Mouse (Mus musculus) forebrain, postnatal 0 days (tissue): ENCODE measurements around the gene Rps2. TPM values are rescaled to one million over a fixed set of nuclear protein-coding genes. Genes with fewer than 3 reads are reported as not detected.

Experiments
- ATAC-seq: fragments of 200-750 bp; cut with Nextera tagmentation; 2 replicates; pipeline ENCODE4 v1.8.0; 2017; ENCODE audit warnings: mild to moderate bottlenecking, moderate library complexity
- DNase-seq: peaks from one replicate; pipeline ENCODE4 v3.0.0-alpha.2; 2015
- H3K27ac ChIP-seq: fragments of 300-500 bp; sonication (generic); 2 replicates; pipeline ENCODE4 v1.5.1; 2014; ENCODE audit warnings: low read depth, mild to moderate bottlenecking, antibody characterized with exemption, low read length, moderate library complexity, mixed read lengths
- H3K27me3 ChIP-seq: fragments of 300-500 bp; sonication (generic); 2 replicates; pipeline ENCODE4 v1.6.1; 2014; ENCODE audit warnings: mild to moderate bottlenecking, low read length, mixed read lengths; ENCODE audit not compliant: insufficient read depth
- H3K36me3 ChIP-seq: fragments of 300-500 bp; sonication (generic); 2 replicates; pipeline ENCODE4 v1.6.1; 2014; ENCODE audit warnings: mild to moderate bottlenecking, moderate library complexity; ENCODE audit not compliant: insufficient read depth
- H3K4me1 ChIP-seq: fragments of 300-500 bp; sonication (generic); 2 replicates; pipeline ENCODE4 v1.6.1; 2014; ENCODE audit warnings: antibody characterized with exemption; ENCODE audit not compliant: insufficient read depth
- H3K4me2 ChIP-seq: fragments of 300-500 bp; sonication (generic); 2 replicates; pipeline ENCODE4 v1.6.1; 2014; ENCODE audit warnings: low read depth, mild to moderate bottlenecking, moderate library complexity
- H3K4me3 ChIP-seq: fragments of 300-500 bp; sonication (generic); 2 replicates; pipeline ENCODE4 v1.5.1; 2014; ENCODE audit warnings: low read depth, low read length, mixed read lengths
- H3K9ac ChIP-seq: fragments of 300-500 bp; sonication (generic); 2 replicates; pipeline ENCODE4 v1.6.1; 2014; ENCODE audit warnings: mild to moderate bottlenecking
- H3K9me3 ChIP-seq: fragments of 300-500 bp; sonication (generic); 2 replicates; pipeline ENCODE4 v1.6.1; 2016; ENCODE audit warnings: low read length
- CTCF ChIP-seq: sonication (generic); IDR thresholded peaks from 2 replicates; pipeline ENCODE4 v1.5.1; 2016; ENCODE audit warnings: antibody characterized with exemption, control low read depth, low read depth
- WGBS: fragments of 180-500 bp; shearing (Covaris S2); extraction: QIAGEN DNeasy Blood & Tissue Kit; methylation state at CpG from one replicate; pipeline ENCODE4 v1.1.7; 2014; 5-methylcytosine and 5-hydroxymethylcytosine counted together
- polyA plus RNA-seq: library from polyadenylated mRNA; unstranded; fragments of >200 nt; fragmentation: Nextera tagmentation; extraction: Ambion mirVana; gene quantifications from 2 replicates; pipeline ENCODE4 v1.2.1, GENCODE M21; 2015
- total RNA-seq: library from RNA; depleted of rRNA; stranded (reverse); fragments of >200 nt; gene quantifications from 2 replicates; pipeline ENCODE4 v1.2.3, GENCODE M21; 2014; rRNA removed

The Rps2 gene
- total and polyA plus RNA-seq, 2 experiments from 2014 or later: 884 to 2,317 TPM

- Histone ChIP-seq H3K4me3 (peak within 1 kb of the TSS; percentile 37), H3K4me1 (peaks cover 4% of the 10 kb centered on the region; the same call in 1 of the 2 replicates), H3K27me3 (peaks cover 37% of the 10 kb centered on the region), H3K9ac (0 out of 2 replicates have a peak within 1 kb of the TSS, but pooled peaks have one; percentile 14), H3K36me3 (no peaks in the 10 kb centered on the region), H3K4me2 (peak within 1 kb of the TSS; percentile 72), H3K9me3 (no peaks in the 10 kb centered on the region), H3K27ac (no peak within 1 kb of the TSS)
- TF ChIP-seq CTCF: no peak
- no peak for DNase-seq
- ATAC-seq: peak; percentile 27; the same call in 1 of the 2 replicates
- WGBS: 3% methylated on average over 59 of the region's 82 CpGs
Observed at GRCm38 (mm10) chr17:24752415-24753394, 34.8 kb downstream of the Rps2 start, which contains the start of gene Hs3st6. Hs3st6 (plus strand) TSS chr17:24752988.

GRCm38 (mm10) chr17:24757394-24757793, 39.5 kb downstream of the Rps2 start:
- H3K27me3 ChIP-seq: peaks cover 28% of the 10 kb centered on the region
- no peak overlapping the region for H3K9ac ChIP-seq
- ATAC-seq: no peak
- no peak for TF ChIP-seq CTCF
- WGBS: 86% methylated on average over 1 of the region's 1 CpGs
- H3K4me2 ChIP-seq: no peak overlapping the region
- no peak overlapping the region for H3K27ac ChIP-seq
- DNase-seq: no peak
- no peak overlapping the region for H3K4me3 ChIP-seq
- no peaks in the 10 kb centered on the region for H3K36me3 ChIP-seq
- no peaks in the 10 kb centered on the region for H3K9me3 ChIP-seq
- H3K4me1 ChIP-seq: peaks cover 2% of the 10 kb centered on the region; the same call in 1 of the 2 replicates

- DNase-seq: no peak
- Histone ChIP-seq H3K9me3 (no peaks in the 10 kb centered on the region), H3K9ac (no peak overlapping the region), H3K27me3 (no peaks in the 10 kb centered on the region), H3K36me3 (no peaks in the 10 kb centered on the region), H3K4me2 (no peak overlapping the region), H3K4me3 (no peak overlapping the region), H3K27ac (no peak overlapping the region), H3K4me1 (no peaks in the 10 kb centered on the region)
- WGBS: 59% methylated on average over 5 of the region's 5 CpGs
- TF ChIP-seq CTCF: no peak
- ATAC-seq: no peak
Observed at GRCm38 (mm10) chr17:24761121-24761520, 43.2 kb downstream of the Rps2 start.

- Histone ChIP-seq H3K36me3 (no peaks in the 10 kb centered on the region), H3K27me3 (no peaks in the 10 kb centered on the region; the same call in 1 of the 2 replicates), H3K27ac (no peak overlapping the region), H3K4me2 (no peak overlapping the region), H3K9me3 (no peaks in the 10 kb centered on the region), H3K4me1 (no peaks in the 10 kb centered on the region), H3K4me3 (no peak overlapping the region), H3K9ac (no peak overlapping the region)
- no peak for TF ChIP-seq CTCF
- 47% methylated on average over 21 of the region's 22 CpGs for WGBS
- DNase-seq (peak; percentile 26), ATAC-seq (no peak; the same call in 1 of the 2 replicates)
Observed at GRCm38 (mm10) chr17:24765016-24765905, 47.3 kb downstream of the Rps2 start.

- no peak for DNase-seq
- 23% methylated on average over 12 of the region's 12 CpGs for WGBS
- no peak for TF ChIP-seq CTCF
- Histone ChIP-seq H3K9ac (no peak overlapping the region), H3K36me3 (no peaks in the 10 kb centered on the region), H3K9me3 (no peaks in the 10 kb centered on the region), H3K4me1 (no peaks in the 10 kb centered on the region), H3K4me2 (no peak overlapping the region), H3K4me3 (no peak overlapping the region), H3K27ac (no peak overlapping the region), H3K27me3 (no peaks in the 10 kb centered on the region; the same call in 1 of the 2 replicates)
- no peak for ATAC-seq
Observed at GRCm38 (mm10) chr17:24766266-24766875, 48.5 kb downstream of the Rps2 start.

GRCm38 (mm10) chr17:24769146-24769545, 51.2 kb downstream of the Rps2 start:
- H3K4me2 ChIP-seq: no peak overlapping the region
- 50% methylated on average over 3 of the region's 3 CpGs for WGBS
- DNase-seq: no peak
- no peaks in the 10 kb centered on the region for H3K36me3 ChIP-seq
- H3K4me1 ChIP-seq: no peaks in the 10 kb centered on the region
- no peaks in the 10 kb centered on the region; the same call in 1 of the 2 replicates for H3K27me3 ChIP-seq
- no peak for ATAC-seq
- H3K4me3 ChIP-seq: no peak overlapping the region
- no peak overlapping the region for H3K27ac ChIP-seq
- no peak overlapping the region for H3K9ac ChIP-seq
- no peaks in the 10 kb centered on the region for H3K9me3 ChIP-seq
- TF ChIP-seq CTCF: no peak

Other genes starting within 250 kb of the Rps2 start
Only the 30 nearest of the 33 such genes appear.
- 36.5 and 45.5 TPM in 2 replicates for gene Mlst8, start 239.0 kb upstream of the Rps2 start, total RNA-seq
- gene Mlst8, start 239.0 kb upstream of the Rps2 start, polyA plus RNA-seq: 23.9 and 28.2 TPM in 2 replicates
- gene Caskin1, start 229.5 kb upstream of the Rps2 start, total RNA-seq: 90.0 and 113 TPM in 2 replicates
- gene Caskin1, start 229.5 kb upstream of the Rps2 start, polyA plus RNA-seq: 14.9 and 25.3 TPM in 2 replicates
- 145 and 168 TPM in 2 replicates for gene Traf7, start 190.2 kb upstream of the Rps2 start, total RNA-seq
- 81.4 and 82.0 TPM in 2 replicates for gene Traf7, start 190.2 kb upstream of the Rps2 start, polyA plus RNA-seq
- 5.0 and 7.1 TPM in 2 replicates for gene Rab26, start 183.9 kb upstream of the Rps2 start, total RNA-seq
- 10.1 and 12.4 TPM in 2 replicates for gene Rab26, start 183.9 kb upstream of the Rps2 start, polyA plus RNA-seq
- gene Pkd1, start 168.3 kb upstream of the Rps2 start, total RNA-seq: 48.9 and 58.8 TPM in 2 replicates
- gene Pkd1, start 168.3 kb upstream of the Rps2 start, polyA plus RNA-seq: 4.9 and 8.9 TPM in 2 replicates
- gene Tsc2, start 85.5 kb upstream of the Rps2 start, total RNA-seq: 81.2 and 92.6 TPM in 2 replicates
- 44.2 and 56.2 TPM in 2 replicates for gene Tsc2, start 85.5 kb upstream of the Rps2 start, polyA plus RNA-seq
- 10.1 and 10.2 TPM in 2 replicates for gene Nthl1, start 85.4 kb upstream of the Rps2 start, total RNA-seq
- gene Nthl1, start 85.4 kb upstream of the Rps2 start, polyA plus RNA-seq: 8.6 and 9.8 TPM in 2 replicates
- 43.5 and 54.5 TPM in 2 replicates for gene Slc9a3r2, start 67.8 kb upstream of the Rps2 start, total RNA-seq
- gene Slc9a3r2, start 67.8 kb upstream of the Rps2 start, polyA plus RNA-seq: 42.0 and 48.3 TPM in 2 replicates
- not detected in 2 replicates for gene Npw, start 59.7 kb upstream of the Rps2 start, total RNA-seq
- gene Npw, start 59.7 kb upstream of the Rps2 start, polyA plus RNA-seq: 0.64 and 0.96 TPM in 2 replicates
- 31.2 and 41.5 TPM in 2 replicates for gene Zfp598, start 48.4 kb upstream of the Rps2 start, total RNA-seq
- gene Zfp598, start 48.4 kb upstream of the Rps2 start, polyA plus RNA-seq: 14.6 and 15.0 TPM in 2 replicates
- 218 and 221 TPM in 2 replicates for gene Syngr3, start 28.2 kb upstream of the Rps2 start, total RNA-seq
- 255 and 290 TPM in 2 replicates for gene Syngr3, start 28.2 kb upstream of the Rps2 start, polyA plus RNA-seq
- 34.5 and 34.7 TPM in 2 replicates for gene Gfer, start 22.0 kb upstream of the Rps2 start, total RNA-seq
- gene Gfer, start 22.0 kb upstream of the Rps2 start, polyA plus RNA-seq: 35.4 and 38.0 TPM in 2 replicates
- gene Noxo1, start 21.9 kb upstream of the Rps2 start, total RNA-seq: 3.8 and 4.5 TPM in 2 replicates
- gene Noxo1, start 21.9 kb upstream of the Rps2 start, polyA plus RNA-seq: 1.4 and 2.5 TPM in 2 replicates
- gene Tbl3, start 10.5 kb upstream of the Rps2 start, total RNA-seq: 39.0 and 59.2 TPM in 2 replicates
- 45.7 and 48.0 TPM in 2 replicates for gene Tbl3, start 10.5 kb upstream of the Rps2 start, polyA plus RNA-seq
- gene Rnf151, start 53 bp upstream of the Rps2 start, total RNA-seq: 0.69 TPM in 1 of 2 replicates, not detected in the other
- not detected in 2 replicates for gene Rnf151, start 53 bp upstream of the Rps2 start, polyA plus RNA-seq
- 151 and 199 TPM in 2 replicates for gene Ndufb10, start 6.4 kb downstream of the Rps2 start, total RNA-seq
- gene Ndufb10, start 6.4 kb downstream of the Rps2 start, polyA plus RNA-seq: 312 and 351 TPM in 2 replicates
- not detected in 2 replicates for gene Rpl3l, start 9.7 kb downstream of the Rps2 start, total RNA-seq
- gene Rpl3l, start 9.7 kb downstream of the Rps2 start, polyA plus RNA-seq: 0.34 TPM in 1 of 2 replicates, not detected in the other
- gene Msrb1, start 18.5 kb downstream of the Rps2 start, total RNA-seq: 19.3 and 27.4 TPM in 2 replicates
- 28.4 and 28.6 TPM in 2 replicates for gene Msrb1, start 18.5 kb downstream of the Rps2 start, polyA plus RNA-seq
- 0.57 TPM in 1 of 2 replicates, not detected in the other for gene Hs3st6, start 34.9 kb downstream of the Rps2 start, total RNA-seq
- gene Hs3st6, start 34.9 kb downstream of the Rps2 start, polyA plus RNA-seq: 0.45 and 0.53 TPM in 2 replicates
- not detected in 2 replicates for gene Meiob, start 86.2 kb downstream of the Rps2 start, total RNA-seq
- gene Meiob, start 86.2 kb downstream of the Rps2 start, polyA plus RNA-seq: 0.08 and 0.15 TPM in 2 replicates
- 62.0 and 62.8 TPM in 2 replicates for gene Hagh, start 122.0 kb downstream of the Rps2 start, total RNA-seq
- 61.6 and 66.6 TPM in 2 replicates for gene Hagh, start 122.0 kb downstream of the Rps2 start, polyA plus RNA-seq
- 15.1 and 16.6 TPM in 2 replicates for gene Fahd1, start 132.2 kb downstream of the Rps2 start, total RNA-seq
- gene Fahd1, start 132.2 kb downstream of the Rps2 start, polyA plus RNA-seq: 13.5 and 15.6 TPM in 2 replicates
- gene Igfals, start 147.9 kb downstream of the Rps2 start, total RNA-seq: 0.48 TPM in 1 of 2 replicates, not detected in the other
- gene Igfals, start 147.9 kb downstream of the Rps2 start, polyA plus RNA-seq: 0.18 TPM in 1 of 2 replicates, not detected in the other
- 40.5 and 50.6 TPM in 2 replicates for gene Nubp2, start 168.2 kb downstream of the Rps2 start, total RNA-seq
- gene Nubp2, start 168.2 kb downstream of the Rps2 start, polyA plus RNA-seq: 67.3 and 80.1 TPM in 2 replicates
- gene Spsb3, start 168.5 kb downstream of the Rps2 start, total RNA-seq: 75.7 and 91.0 TPM in 2 replicates
- gene Spsb3, start 168.5 kb downstream of the Rps2 start, polyA plus RNA-seq: 89.8 and 97.8 TPM in 2 replicates
- gene Eme2, start 177.0 kb downstream of the Rps2 start, total RNA-seq: 35.6 and 36.6 TPM in 2 replicates
- 14.7 and 17.9 TPM in 2 replicates for gene Eme2, start 177.0 kb downstream of the Rps2 start, polyA plus RNA-seq
- 39.5 and 45.5 TPM in 2 replicates for gene Mrps34, start 177.0 kb downstream of the Rps2 start, total RNA-seq
- 128 and 138 TPM in 2 replicates for gene Mrps34, start 177.0 kb downstream of the Rps2 start, polyA plus RNA-seq
- gene Nme3, start 178.4 kb downstream of the Rps2 start, total RNA-seq: 60.1 and 75.7 TPM in 2 replicates
- 74.7 and 81.0 TPM in 2 replicates for gene Nme3, start 178.4 kb downstream of the Rps2 start, polyA plus RNA-seq
- gene Mapk8ip3, start 218.9 kb downstream of the Rps2 start, total RNA-seq: 128 and 151 TPM in 2 replicates
- gene Mapk8ip3, start 218.9 kb downstream of the Rps2 start, polyA plus RNA-seq: 50.3 and 65.1 TPM in 2 replicates
- gene Jpt2, start 242.6 kb downstream of the Rps2 start, total RNA-seq: 52.3 and 64.7 TPM in 2 replicates
- gene Jpt2, start 242.6 kb downstream of the Rps2 start, polyA plus RNA-seq: 46.2 and 58.4 TPM in 2 replicates